In genomic region chr17:13574682-13575444, GRCm38 (mm10) we compare ENCODE assay signal across 15 mouse cellular contexts.
A peak's percentile ranks its signal among the peaks of the same experiment; 100 is the strongest.
DNase-seq lines count a peak whose midpoint lies in the region; ATAC-seq lines count a peak whose summit lies in the region.
"Had no signal": no experiment of that assay in that cellular context is flagged by ENCODE, and none has a peak within 500 bp of the region (broad histone marks: within the 10 kb centered on the region; RNA-seq: fewer than 3 reads in every experiment).

No protein-coding gene starts in this region.

- H3K9ac ChIP-seq in embryonic facial prominence, embryonic 12.5 days = no peak overlapping the region
- H3K9ac ChIP-seq in forebrain, embryonic 16.5 days (replicated peaks; ENCODE audit: low read depth, low read length) = peak overlapping the region; percentile 29
- H3K9ac ChIP-seq in neural tube, embryonic 15.5 days (replicated peaks) = no peak overlapping the region
- H3K9ac ChIP-seq: liver, embryonic 14.5 days had no signal

- 0 out of 2 replicates have a peak overlapping the region, but pooled peaks have one; percentile 18 for H3K27ac ChIP-seq in embryonic facial prominence, embryonic 12.5 days
- H3K27ac ChIP-seq in forebrain, embryonic 16.5 days (ENCODE audit: low read length) = peak overlapping the region; percentile 78
- peak overlapping the region; percentile 38; the same call in 1 of the 2 replicates for H3K27ac ChIP-seq in midbrain, embryonic 10.5 days (replicated peaks)
- peak overlapping the region; percentile 77 for H3K27ac ChIP-seq in neural tube, embryonic 15.5 days (replicated peaks)
- H3K27ac ChIP-seq: heart, adult 2 months; limb, embryonic 10.5 days; liver, embryonic 14.5 days had no signal

- no peak for ATAC-seq in embryonic facial prominence, embryonic 12.5 days (ENCODE audit: insufficient number of reproducible peaks, insufficient read depth, low FRiP score, low TSS enrichment)
- ATAC-seq in forebrain, embryonic 16.5 days = peak; percentile 58
- peak; percentile 70 for ATAC-seq in neural tube, embryonic 15.5 days (ENCODE audit: low FRiP score)
- no peak for ATAC-seq in granulocyte monocyte progenitor cell, adult 5-6 weeks (replicated peaks; ENCODE audit: poor library complexity, severe bottlenecking)

- DNase-seq in midbrain, embryonic 10.5 days (ENCODE audit: low spot score) = no peak
- DNase-seq in spleen, adult 18-20 months = no peak
- DNase-seq in gastrocnemius, adult 8-10 months (ENCODE audit: low spot score in 2 of 2) = no peak
- DNase-seq: cerebellum, postnatal 25 days; heart, adult 2 months; heart, postnatal 36 days; kidney, adult 9 months; lung, postnatal 4 days; right cerebral cortex, adult 18-20 months had no signal

- H3K4me3 ChIP-seq in embryonic facial prominence, embryonic 12.5 days = no peak overlapping the region
- H3K4me3 ChIP-seq in forebrain, embryonic 16.5 days (replicated peaks; ENCODE audit: low read length) = no peak overlapping the region
- H3K4me3 ChIP-seq in midbrain, embryonic 10.5 days = no peak overlapping the region
- H3K4me3 ChIP-seq in neural tube, embryonic 15.5 days (replicated peaks) = no peak overlapping the region
- H3K4me3 ChIP-seq: heart, adult 2 months; limb, embryonic 10.5 days had no signal

- 58% methylated on average over 13 of the region's 13 CpGs for WGBS in embryonic facial prominence, embryonic 12.5 days
- WGBS in forebrain, embryonic 16.5 days = 50% methylated on average over 13 of the region's 13 CpGs
- 76% methylated on average over 13 of the region's 13 CpGs for WGBS in midbrain, embryonic 10.5 days
- 33% methylated on average over 13 of the region's 13 CpGs for WGBS in neural tube, embryonic 15.5 days

- no peaks in the 10 kb centered on the region for H3K36me3 ChIP-seq in embryonic facial prominence, embryonic 12.5 days
- no peaks in the 10 kb centered on the region for H3K36me3 ChIP-seq in forebrain, embryonic 16.5 days (ENCODE audit: control insufficient read depth, insufficient read depth)
- H3K36me3 ChIP-seq in midbrain, embryonic 10.5 days = no peaks in the 10 kb centered on the region
- no peaks in the 10 kb centered on the region for H3K36me3 ChIP-seq in neural tube, embryonic 15.5 days
- H3K36me3 ChIP-seq: limb, embryonic 10.5 days had no signal

- no peaks in the 10 kb centered on the region for H3K9me3 ChIP-seq in embryonic facial prominence, embryonic 12.5 days
- no peaks in the 10 kb centered on the region for H3K9me3 ChIP-seq in forebrain, embryonic 16.5 days (ENCODE audit: control insufficient read depth, low read length)
- H3K9me3 ChIP-seq in midbrain, embryonic 10.5 days (replicated peaks) = no peaks in the 10 kb centered on the region
- H3K9me3 ChIP-seq in neural tube, embryonic 15.5 days (replicated peaks) = no peaks in the 10 kb centered on the region
- H3K9me3 ChIP-seq: limb, embryonic 10.5 days had no signal

- no peaks in the 10 kb centered on the region for H3K27me3 ChIP-seq in embryonic facial prominence, embryonic 12.5 days
- H3K27me3 ChIP-seq in forebrain, embryonic 16.5 days (replicated peaks; ENCODE audit: control insufficient read depth, insufficient read depth, low read length) = no peaks in the 10 kb centered on the region
- no peaks in the 10 kb centered on the region for H3K27me3 ChIP-seq in midbrain, embryonic 10.5 days (ENCODE audit: low read depth, poor library complexity, severe bottlenecking)
- H3K27me3 ChIP-seq in neural tube, embryonic 15.5 days (replicated peaks) = no peaks in the 10 kb centered on the region

- 0 out of 2 replicates have a peak, but pooled peaks cover 3% of the 10 kb centered on the region for H3K4me1 ChIP-seq in embryonic facial prominence, embryonic 12.5 days
- H3K4me1 ChIP-seq in forebrain, embryonic 16.5 days (replicated peaks; ENCODE audit: control insufficient read depth, insufficient read depth, low read length) = peaks cover 20% of the 10 kb centered on the region
- peaks cover 15% of the 10 kb centered on the region for H3K4me1 ChIP-seq in midbrain, embryonic 10.5 days
- H3K4me1 ChIP-seq in neural tube, embryonic 15.5 days = peaks cover 21% of the 10 kb centered on the region

- no peak overlapping the region for H3K4me2 ChIP-seq in embryonic facial prominence, embryonic 12.5 days (replicated peaks)
- no peak overlapping the region for H3K4me2 ChIP-seq in forebrain, embryonic 16.5 days (ENCODE audit: low read length)
- H3K4me2 ChIP-seq in neural tube, embryonic 15.5 days = no peak overlapping the region

Comparison
In these comparisons a context has a peak if more than half of its experiments do, and no peak if none do; other contexts are left out.
1. ATAC-seq: peak in forebrain, embryonic 16.5 days (single experiment) and neural tube, embryonic 15.5 days (single experiment); none in embryonic facial prominence, embryonic 12.5 days (single experiment) and granulocyte monocyte progenitor cell, adult 5-6 weeks (single experiment).
2. H3K27ac ChIP-seq: peak in every context shown above with its lines; median percentile 78 in forebrain, embryonic 16.5 days; 77 in neural tube, embryonic 15.5 days; 38 in midbrain, embryonic 10.5 days; 18 in embryonic facial prominence, embryonic 12.5 days.